Mouse (Mus musculus) spleen, embryonic (tissue): Measurements from ENCODE around the gene Crip1.

Experiments
- CTCF ChIA-PET: fragments of 350-600 bp; sonication (Branson Sonifier 250); formaldehyde crosslinking; loops from one replicate; lab custom pipeline; 2022; lab: Charles Lee

Crip1 gene

GRCm38 (mm10) chr12:113124726-113125125 is 21.4 kb upstream of the Crip1 start:
- CTCF ChIA-PET = no interaction called here

- CTCF ChIA-PET = interaction anchor here (1.5 kb wide), 1 partner anchor 9 kb away, joined by 4 read pairs; the partner anchor contains the start of gene Crip2
These were observed 15.4 kb upstream of the Crip1 start for GRCm38 (mm10) chr12:113130732-113131131.

GRCm38 (mm10) chr12:113131601-113132000 is 14.5 kb upstream of the Crip1 start:
- CTCF ChIA-PET = no interaction called here

GRCm38 (mm10) chr12:113132567-113132966 is 13.5 kb upstream of the Crip1 start:
- CTCF ChIA-PET = no interaction called here

- CTCF ChIA-PET = no interaction called here
These were observed 12.9 kb upstream of the Crip1 start for GRCm38 (mm10) chr12:113133260-113133659.

GRCm38 (mm10) chr12:113133861-113134403 is 12.2 kb upstream of the Crip1 start:
- CTCF ChIA-PET = no interaction called here

- CTCF ChIA-PET = no interaction called here
These were observed 11.6 kb upstream of the Crip1 start for GRCm38 (mm10) chr12:113134502-113134901.

GRCm38 (mm10) chr12:113135401-113135800 is 10.7 kb upstream of the Crip1 start:
- CTCF ChIA-PET = no interaction called here

- CTCF ChIA-PET = interaction anchor here (0.6 kb wide), 1 partner anchor 100 kb away, joined by 7 read pairs; no protein-coding TSS in a partner anchor
These were observed 9.6 kb upstream of the Crip1 start for GRCm38 (mm10) chr12:113136492-113137020.

- CTCF ChIA-PET = no interaction called here
These were observed 8.6 kb upstream of the Crip1 start for GRCm38 (mm10) chr12:113137260-113138213.

GRCm38 (mm10) chr12:113138291-113138690 is 7.8 kb upstream of the Crip1 start:
- CTCF ChIA-PET = no interaction called here

- CTCF ChIA-PET = interaction anchor here (1.5 to 2.2 kb wide), 2 partner anchors 9 to 16 kb away, joined by 4 to 7 read pairs; no protein-coding TSS in a partner anchor
These were observed 6.9 kb upstream of the Crip1 start for GRCm38 (mm10) chr12:113138901-113139864.

- CTCF ChIA-PET = interaction anchor here (1.5 to 2.2 kb wide), 2 partner anchors 10 to 15 kb away, joined by 4 to 7 read pairs; no protein-coding TSS in a partner anchor
These were observed 6.1 kb upstream of the Crip1 start, which contains the start of gene Crip2 for GRCm38 (mm10) chr12:113139908-113140615. Gene Crip2 (plus strand): TSS chr12:113140236.

GRCm38 (mm10) chr12:113140616-113141411 is 5.3 kb upstream of the Crip1 start:
- CTCF ChIA-PET = interaction anchor here (1.5 to 2.2 kb wide), 2 partner anchors 11 to 14 kb away, joined by 4 to 7 read pairs; no protein-coding TSS in a partner anchor

- CTCF ChIA-PET = interaction anchor here (2.2 kb wide), 1 partner anchor 14 kb away, joined by 7 read pairs; no protein-coding TSS in a partner anchor
These were observed 4.6 kb upstream of the Crip1 start for GRCm38 (mm10) chr12:113141531-113141973.

- CTCF ChIA-PET = no interaction called here
These were observed 3.8 kb upstream of the Crip1 start for GRCm38 (mm10) chr12:113142021-113142975.

GRCm38 (mm10) chr12:113143164-113143563 is 3.0 kb upstream of the Crip1 start:
- CTCF ChIA-PET = no interaction called here
